Mouse (Mus musculus) limb, embryonic 15.5 days (tissue): ENCODE measurements around the gene Olfr1012. TPM values are rescaled to one million over a fixed set of nuclear protein-coding genes. Genes with fewer than 3 reads are reported as not detected.
"Not testable (repeated sequence)": the region's sequence is repeated elsewhere in the genome, so short reads cannot be mapped to it uniquely, and the experiment has no call there.

Experiments used
- ATAC-seq: fragments of 200-750 bp; cut with Nextera tagmentation; 2 replicates; pipeline ENCODE4 v1.8.0; 2017; ENCODE audit warnings: low read depth, moderate TSS enrichment; ENCODE audit not compliant: insufficient number of reproducible peaks, low FRiP score, low TSS enrichment
- H3K27ac ChIP-seq: fragments of 300-500 bp; sonication (generic); 2 replicates; pipeline ENCODE4 v1.5.1; 2015; ENCODE audit warnings: moderate library complexity, mild to moderate bottlenecking, inconsistent platforms
- H3K27me3 ChIP-seq: fragments of 300-500 bp; sonication (generic); 2 replicates; pipeline ENCODE4 v1.6.1; 2015; ENCODE audit warnings: inconsistent platforms
- H3K36me3 ChIP-seq: fragments of 300-500 bp; sonication (generic); 2 replicates; pipeline ENCODE4 v1.6.1; 2015; ENCODE audit warnings: inconsistent platforms
- H3K4me1 ChIP-seq: fragments of 300-500 bp; sonication (generic); 2 replicates; pipeline ENCODE4 v1.6.1; 2015; ENCODE audit warnings: inconsistent platforms
- H3K4me2 ChIP-seq: fragments of 300-500 bp; sonication (generic); 2 replicates; pipeline ENCODE4 v1.6.1; 2015; ENCODE audit warnings: mild to moderate bottlenecking, inconsistent platforms
- H3K4me3 ChIP-seq: fragments of 300-500 bp; sonication (generic); 2 replicates; pipeline ENCODE4 v1.5.1; 2015; ENCODE audit warnings: mild to moderate bottlenecking, inconsistent platforms
- H3K9ac ChIP-seq: fragments of 300-500 bp; sonication (generic); 2 replicates; pipeline ENCODE4 v1.6.1; 2015; ENCODE audit warnings: inconsistent platforms
- H3K9me3 ChIP-seq: fragments of 300-500 bp; sonication (generic); 2 replicates; pipeline ENCODE4 v1.6.1; 2016; ENCODE audit warnings: inconsistent platforms
- WGBS: fragments of 180-500 bp; shearing (Covaris S2); methylation state at CpG from one replicate; pipeline ENCODE4 v1.1.7; 2015; 5-methylcytosine and 5-hydroxymethylcytosine counted together
- polyA plus RNA-seq: library from polyadenylated mRNA; unstranded; fragments of >200 nt; fragmentation: Nextera tagmentation; extraction: Ambion mirVana; gene quantifications from 2 replicates; pipeline ENCODE4 v1.2.1, GENCODE M21; 2015

Gene Olfr1012
- not detected in 2 replicates for polyA plus RNA-seq

DNA sequence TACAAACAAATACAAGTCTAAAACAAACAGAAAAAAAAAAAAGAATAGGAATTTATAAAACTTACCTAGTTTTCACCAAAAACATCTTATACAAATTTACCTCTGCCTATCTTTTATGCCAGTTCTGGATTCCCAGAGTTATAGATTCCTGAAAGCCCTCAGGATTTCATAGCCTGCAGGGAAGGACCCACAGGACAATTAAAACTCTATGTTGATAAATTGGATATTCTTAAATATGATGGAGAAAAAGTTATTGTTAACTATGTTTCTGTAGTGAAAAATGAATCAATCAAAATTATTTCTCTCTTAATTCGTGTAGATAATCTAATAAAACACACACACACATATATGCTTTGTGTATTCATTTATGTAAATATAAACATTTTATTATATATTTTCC lies at the start of gene Olfr1012:
TSS of gene Olfr1012 (minus strand) at position 101 of the 400 bp plus-strand sequence.
- Histone ChIP-seq H3K4me2 (no peak within 1 kb of the TSS), H3K9me3 (no peaks in the 10 kb centered on the region), H3K36me3 (no peaks in the 10 kb centered on the region), H3K9ac (no peak within 1 kb of the TSS), H3K4me3 (no peak within 1 kb of the TSS), H3K4me1 (no peaks in the 10 kb centered on the region), H3K27me3 (no peaks in the 10 kb centered on the region), H3K27ac (no peak within 1 kb of the TSS)
- WGBS, result 57% methylated on average over 1 of the region's 1 CpGs
- no peak for ATAC-seq

DNA sequence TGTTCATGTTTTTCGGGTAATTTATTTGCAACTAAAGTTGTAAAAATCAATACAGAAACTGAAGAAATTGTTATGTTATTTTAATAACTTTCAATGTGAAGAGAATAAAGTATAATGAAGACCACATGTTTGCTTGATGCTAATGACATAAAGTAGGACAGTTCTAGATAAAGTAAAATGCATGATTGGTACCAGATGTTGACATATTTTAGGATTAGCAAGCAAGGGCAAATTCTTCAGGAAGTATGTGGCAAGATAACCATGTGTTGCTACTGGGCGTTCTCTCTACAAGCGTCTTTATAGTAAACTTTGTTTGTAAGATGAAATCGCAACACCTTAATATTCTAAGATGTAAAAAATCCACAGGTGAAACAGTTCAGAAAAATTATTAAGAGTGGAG lies 41.9 kb upstream of the Olfr1012 start:
- WGBS, result 53% methylated on average over 4 of the region's 4 CpGs
- Histone ChIP-seq H3K4me2 (no peak overlapping the region), H3K9ac (no peak overlapping the region), H3K36me3 (no peaks in the 10 kb centered on the region), H3K27ac (no peak overlapping the region), H3K4me3 (no peak overlapping the region), H3K9me3 (no peaks in the 10 kb centered on the region), H3K27me3 (no peaks in the 10 kb centered on the region), H3K4me1 (no peaks in the 10 kb centered on the region)
- ATAC-seq, result no peak

- Histone ChIP-seq H3K4me3 (no peak within 1 kb of the TSS), H3K36me3 (no peaks in the 10 kb centered on the region), H3K27me3 (no peaks in the 10 kb centered on the region), H3K9me3 (no peaks in the 10 kb centered on the region), H3K4me1 (no peaks in the 10 kb centered on the region), H3K9ac (no peak within 1 kb of the TSS), H3K27ac (no peak within 1 kb of the TSS), H3K4me2 (no peak within 1 kb of the TSS)
- no peak for ATAC-seq
- 89% methylated on average over 2 of the region's 2 CpGs for WGBS
Observed at GRCm38 (mm10) chr2:85802444-85802843, 39.9 kb upstream of the Olfr1012 start, which contains the start of gene Olfr1016. Gene Olfr1016 (minus strand): TSS chr2:85802544.

GRCm38 (mm10) chr2:85792331-85792730 lies 29.8 kb upstream of the Olfr1012 start:
- no peaks in the 10 kb centered on the region for H3K9me3 ChIP-seq
- H3K36me3 ChIP-seq, result no peaks in the 10 kb centered on the region
- no peaks in the 10 kb centered on the region for H3K27me3 ChIP-seq
- no peak for ATAC-seq
- 70% methylated on average over 2 of the region's 2 CpGs for WGBS
- H3K4me2 ChIP-seq, result no peak overlapping the region
- no peak overlapping the region for H3K9ac ChIP-seq
- no peak overlapping the region for H3K27ac ChIP-seq
- no peaks in the 10 kb centered on the region for H3K4me1 ChIP-seq
- H3K4me3 ChIP-seq, result no peak overlapping the region

GRCm38 (mm10) chr2:85781717-85782116 lies 19.2 kb upstream of the Olfr1012 start, which contains the start of gene Olfr1015:
Gene Olfr1015 (plus strand): TSS chr2:85782017.
- Histone ChIP-seq H3K4me2 (no peak within 1 kb of the TSS), H3K4me3 (no peak within 1 kb of the TSS), H3K9me3 (no peaks in the 10 kb centered on the region), H3K9ac (no peak within 1 kb of the TSS), H3K27ac (no peak within 1 kb of the TSS), H3K36me3 (no peaks in the 10 kb centered on the region), H3K27me3 (no peaks in the 10 kb centered on the region), H3K4me1 (no peaks in the 10 kb centered on the region)
- ATAC-seq, result no peak

DNA sequence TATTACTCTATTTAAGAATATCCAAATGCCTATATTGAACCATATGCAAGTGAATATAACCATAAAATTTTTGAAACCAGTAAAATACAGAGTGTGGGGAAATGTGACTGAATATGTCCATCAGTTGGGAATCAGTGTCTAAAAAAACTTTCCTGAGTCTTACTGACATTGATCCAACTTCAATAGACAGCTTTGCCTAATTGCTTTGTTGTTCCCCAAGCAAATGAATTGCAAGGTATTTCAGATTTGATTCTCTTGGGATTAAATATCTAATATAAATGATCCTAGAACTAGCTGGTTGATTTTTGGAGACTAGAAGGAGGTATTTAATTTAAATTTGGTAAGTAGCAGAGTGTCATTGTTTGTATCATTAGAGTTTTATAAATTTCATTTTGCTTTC lies 9.8 kb upstream of the Olfr1012 start, which contains the start of gene Olfr1014:
TSS of gene Olfr1014 (plus strand) at position 301 of the 400 bp plus-strand sequence.
- H3K36me3 ChIP-seq, result no peaks in the 10 kb centered on the region
- no peak within 1 kb of the TSS for H3K4me3 ChIP-seq
- no peak for ATAC-seq

GRCm38 (mm10) chr2:85766798-85767197 lies 4.2 kb upstream of the Olfr1012 start, which contains the start of gene Olfr1013:
Gene Olfr1013 (plus strand): TSS chr2:85767098.
- Histone ChIP-seq H3K4me1 (no peaks in the 10 kb centered on the region), H3K27ac (no peak within 1 kb of the TSS), H3K36me3 (no peaks in the 10 kb centered on the region), H3K4me2 (no peak within 1 kb of the TSS), H3K4me3 (no peak within 1 kb of the TSS), H3K27me3 (no peaks in the 10 kb centered on the region), H3K9ac (no peak within 1 kb of the TSS), H3K9me3 (no peaks in the 10 kb centered on the region)
- ATAC-seq, result no peak

More for the DNA sequence above, 9.8 kb upstream of the Olfr1012 start, which contains the start of gene Olfr1014:
- no peak within 1 kb of the TSS for H3K4me2 ChIP-seq
- H3K4me1 ChIP-seq, result no peaks in the 10 kb centered on the region
- no peaks in the 10 kb centered on the region for H3K27me3 ChIP-seq
- H3K9me3 ChIP-seq, result no peaks in the 10 kb centered on the region
- H3K9ac ChIP-seq, result no peak within 1 kb of the TSS
- H3K27ac ChIP-seq, result no peak within 1 kb of the TSS

DNA sequence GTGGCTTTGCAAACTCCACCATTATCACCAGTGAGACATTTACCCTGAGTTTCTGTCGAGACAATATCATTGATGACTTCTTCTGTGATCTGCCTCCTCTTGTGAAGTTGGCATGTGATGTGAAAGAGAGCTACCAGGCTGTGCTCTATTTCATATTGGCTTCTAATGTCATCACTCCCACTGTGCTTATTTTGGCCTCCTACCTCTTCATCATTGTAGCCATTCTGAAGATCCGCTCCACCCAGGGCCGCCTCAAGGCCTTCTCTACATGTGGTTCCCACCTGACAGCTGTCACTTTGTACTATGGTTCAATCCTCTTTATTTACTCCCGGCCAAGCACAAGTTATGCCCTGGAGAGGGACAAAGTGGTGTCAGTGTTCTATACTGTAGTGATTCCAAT lies 8.7 kb downstream of the Olfr1012 start:
- Histone ChIP-seq H3K4me1 (no peaks in the 10 kb centered on the region), H3K27ac (no peak overlapping the region), H3K27me3 (no peaks in the 10 kb centered on the region), H3K9ac (no peak overlapping the region), H3K4me3 (no peak overlapping the region), H3K36me3 (no peaks in the 10 kb centered on the region), H3K9me3 (no peaks in the 10 kb centered on the region), H3K4me2 (no peak overlapping the region)
- WGBS, result 79% methylated on average over 4 of the region's 4 CpGs
- ATAC-seq, result no peak

GRCm38 (mm10) chr2:85725793-85726192 lies 36.8 kb downstream of the Olfr1012 start:
- Histone ChIP-seq H3K27ac (no peak overlapping the region), H3K4me1 (no peaks in the 10 kb centered on the region), H3K36me3 (no peaks in the 10 kb centered on the region), H3K4me2 (no peak overlapping the region), H3K9me3 (no peaks in the 10 kb centered on the region), H3K4me3 (no peak overlapping the region), H3K27me3 (no peaks in the 10 kb centered on the region), H3K9ac (no peak overlapping the region)
- ATAC-seq, result no peak
- 10% methylated on average over 3 of the region's 3 CpGs for WGBS

- no peak within 1 kb of the TSS for H3K4me2 ChIP-seq
- H3K4me3 ChIP-seq, result no peak within 1 kb of the TSS
- no peaks in the 10 kb centered on the region for H3K4me1 ChIP-seq
- H3K27me3 ChIP-seq, result no peaks in the 10 kb centered on the region
- WGBS, result 84% methylated on average over 1 of the region's 1 CpGs
- no peak for ATAC-seq
- no peak within 1 kb of the TSS for H3K27ac ChIP-seq
- no peaks in the 10 kb centered on the region for H3K36me3 ChIP-seq
- no peak within 1 kb of the TSS for H3K9ac ChIP-seq
- H3K9me3 ChIP-seq, result no peaks in the 10 kb centered on the region
Observed at GRCm38 (mm10) chr2:85715119-85715518, 47.4 kb downstream of the Olfr1012 start, which contains the start of gene Olfr1009. Gene Olfr1009 (plus strand): TSS chr2:85715419.

DNA sequence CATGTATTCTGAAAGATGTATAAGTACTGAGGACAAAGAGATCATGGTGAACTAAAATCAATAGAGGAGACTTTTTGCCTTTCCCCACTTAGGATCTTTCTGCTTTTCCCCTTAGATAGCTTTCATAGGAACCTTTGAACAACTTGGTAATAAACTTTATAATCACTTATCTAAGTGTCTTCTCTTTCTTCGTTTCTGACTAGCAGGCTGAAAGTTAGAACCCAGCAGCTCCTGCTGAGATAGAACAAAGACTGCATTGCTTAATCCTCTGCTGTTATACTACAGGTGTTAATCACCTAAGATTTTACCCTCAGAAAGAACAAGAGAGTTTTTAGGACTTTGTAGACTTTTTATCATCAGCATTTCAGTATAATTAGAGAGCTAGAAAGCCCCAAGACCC lies 51.4 kb downstream of the Olfr1012 start:
- Histone ChIP-seq H3K27me3 (no peaks in the 10 kb centered on the region), H3K9ac (no peak overlapping the region), H3K4me1 (no peaks in the 10 kb centered on the region), H3K27ac (no peak overlapping the region), H3K4me3 (no peak overlapping the region), H3K36me3 (no peaks in the 10 kb centered on the region), H3K4me2 (no peak overlapping the region), H3K9me3 (no peaks in the 10 kb centered on the region)
- 17% methylated on average over 1 of the region's 1 CpGs for WGBS
- ATAC-seq, result no peak

GRCm38 (mm10) chr2:85710680-85711079 lies 51.9 kb downstream of the Olfr1012 start:
- not testable (repeated sequence) for H3K36me3 ChIP-seq, H3K4me2 ChIP-seq, H3K9ac ChIP-seq, H3K27me3 ChIP-seq, H3K27ac ChIP-seq, H3K4me3 ChIP-seq, H3K9me3 ChIP-seq, ATAC-seq, H3K4me1 ChIP-seq
- WGBS, result 29% methylated on average over 2 of the region's 2 CpGs
